Mouse (Mus musculus) kidney, embryonic 16.5 days (tissue): ENCODE measurements around the gene Prkd1. TPM values are rescaled to one million over a fixed set of nuclear protein-coding genes. Genes with fewer than 3 reads are reported as not detected.

Source experiments
- ATAC-seq: fragments of 200-750 bp; cut with Nextera tagmentation; 2 replicates; pipeline ENCODE4 v1.8.0; 2017; ENCODE audit warnings: moderate TSS enrichment; ENCODE audit not compliant: low FRiP score, low TSS enrichment
- H3K27ac ChIP-seq: fragments of 300-500 bp; sonication (generic); 2 replicates; pipeline ENCODE4 v1.5.1; 2014; ENCODE audit warnings: low read length
- H3K27me3 ChIP-seq: fragments of 300-500 bp; sonication (generic); 2 replicates; pipeline ENCODE4 v1.6.1; 2014; ENCODE audit warnings: low read length, control low read depth, mixed read lengths; ENCODE audit not compliant: insufficient read depth
- H3K36me3 ChIP-seq: fragments of 300-500 bp; sonication (generic); 2 replicates; pipeline ENCODE4 v1.6.1; 2014; ENCODE audit warnings: low read length, control low read depth, mixed read lengths; ENCODE audit not compliant: insufficient read depth
- H3K4me1 ChIP-seq: fragments of 300-500 bp; sonication (generic); 2 replicates; pipeline ENCODE4 v1.6.1; 2014; ENCODE audit warnings: low read length, control low read depth, mixed read lengths; ENCODE audit not compliant: insufficient read depth
- H3K4me2 ChIP-seq: fragments of 300-500 bp; sonication (generic); replicated peaks from 2 replicates; pipeline ENCODE4 v1.6.1; 2014; ENCODE audit warnings: low read depth, low read length
- H3K4me3 ChIP-seq: fragments of 300-500 bp; sonication (generic); 2 replicates; pipeline ENCODE4 v1.5.1; 2014; ENCODE audit warnings: mild to moderate bottlenecking, low read length
- H3K9ac ChIP-seq: fragments of 300-500 bp; sonication (generic); replicated peaks from 2 replicates; pipeline ENCODE4 v1.6.1; 2014; ENCODE audit warnings: low read length
- H3K9me3 ChIP-seq: fragments of 300-500 bp; sonication (generic); 2 replicates; pipeline ENCODE4 v1.6.1; 2016; ENCODE audit warnings: low read length, control low read depth
- WGBS: fragments of 180-500 bp; shearing (Covaris S2); extraction: QIAGEN DNeasy Blood & Tissue Kit; methylation state at CpG from one replicate; pipeline ENCODE4 v1.1.7; 2014; 5-methylcytosine and 5-hydroxymethylcytosine counted together
- polyA plus RNA-seq: library from polyadenylated mRNA; unstranded; fragments of >200 nt; fragmentation: Nextera tagmentation; extraction: Ambion mirVana; gene quantifications from 2 replicates; pipeline ENCODE4 v1.2.1, GENCODE M21; 2015

The Prkd1 gene
- polyA plus RNA-seq, 1 experiment from 2014 or later, result 4.4 TPM

DNA sequence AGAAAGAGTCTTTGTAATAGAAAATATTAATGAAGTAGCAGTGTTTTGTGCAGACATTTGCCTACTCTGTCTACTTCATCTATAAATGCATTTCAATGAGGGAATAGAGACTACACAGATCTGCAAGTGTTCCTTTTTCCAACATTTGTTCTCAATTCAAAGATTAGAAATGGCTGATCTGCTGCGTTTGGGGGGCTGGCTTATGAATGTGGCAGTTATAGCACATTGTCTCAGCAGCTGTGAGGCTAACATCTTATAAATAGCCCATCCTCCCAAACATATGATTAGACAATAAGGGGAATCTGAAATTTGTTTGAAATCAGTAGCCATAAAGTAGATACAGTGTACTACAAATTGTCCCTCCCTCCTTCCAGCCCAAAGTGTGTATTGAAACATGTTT, 83.7 kb downstream of the Prkd1 start:
- 78% methylated on average over 1 of the region's 1 CpGs for WGBS
- no peak for ATAC-seq
- Histone ChIP-seq H3K9ac (no peak overlapping the region), H3K27me3 (no peaks in the 10 kb centered on the region), H3K4me1 (no peaks in the 10 kb centered on the region), H3K9me3 (no peaks in the 10 kb centered on the region), H3K4me2 (no peak overlapping the region), H3K27ac (no peak overlapping the region), H3K36me3 (no peaks in the 10 kb centered on the region), H3K4me3 (no peak overlapping the region)

DNA sequence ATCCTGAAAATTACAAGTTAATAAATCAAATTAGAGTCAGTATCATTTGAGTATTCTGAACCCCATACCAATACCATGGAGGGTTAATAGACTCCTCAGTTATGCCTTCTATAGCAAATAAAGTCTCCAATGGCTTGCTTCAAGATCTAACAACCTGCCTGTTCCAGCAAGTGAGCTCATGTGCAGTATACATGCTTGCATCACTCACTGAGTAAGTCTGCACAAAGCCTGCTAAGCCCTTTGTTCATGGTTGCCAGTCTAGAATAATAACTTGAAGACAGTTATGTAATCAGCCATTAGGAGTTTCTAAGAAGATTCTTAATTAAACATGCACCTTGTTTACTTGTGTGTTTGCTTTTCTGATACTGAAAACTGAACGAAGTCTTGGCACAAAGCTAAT, 88.4 kb downstream of the Prkd1 start:
- 76% methylated on average over 1 of the region's 1 CpGs for WGBS

DNA sequence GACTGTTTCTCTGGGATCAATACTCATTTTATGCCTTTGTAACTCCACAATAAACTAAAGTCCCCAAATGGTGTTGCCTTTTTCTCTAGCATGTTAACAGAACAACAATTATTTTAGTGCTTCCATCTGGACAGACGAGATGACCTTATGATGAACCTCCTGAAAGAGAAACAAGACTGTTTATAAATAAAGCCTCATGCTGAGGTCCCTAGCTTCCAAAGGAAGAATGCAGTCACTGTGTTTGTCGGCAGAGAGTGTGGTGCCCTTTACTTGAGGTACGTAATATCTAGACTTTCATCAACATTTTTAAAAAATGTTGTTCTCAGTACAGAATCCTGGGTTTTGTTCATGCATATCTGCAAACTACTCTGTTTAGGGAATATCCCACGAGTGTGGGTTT, 90.7 kb downstream of the Prkd1 start:
- Histone ChIP-seq H3K36me3 (no peaks in the 10 kb centered on the region), H3K4me2 (no peak overlapping the region), H3K9ac (no peak overlapping the region), H3K4me1 (0 out of 2 replicates have a peak, but pooled peaks cover 3% of the 10 kb centered on the region), H3K27ac (no peak overlapping the region), H3K9me3 (no peaks in the 10 kb centered on the region), H3K4me3 (no peak overlapping the region), H3K27me3 (no peaks in the 10 kb centered on the region)
- no peak for ATAC-seq
- 35% methylated on average over 4 of the region's 4 CpGs for WGBS

More for the DNA sequence above, 88.4 kb downstream of the Prkd1 start:
- H3K9me3 ChIP-seq, result no peaks in the 10 kb centered on the region
- 0 out of 2 replicates have a peak, but pooled peaks cover 3% of the 10 kb centered on the region for H3K4me1 ChIP-seq
- H3K4me3 ChIP-seq, result no peak overlapping the region
- no peaks in the 10 kb centered on the region for H3K27me3 ChIP-seq
- no peaks in the 10 kb centered on the region for H3K36me3 ChIP-seq
- H3K9ac ChIP-seq, result no peak overlapping the region
- H3K4me2 ChIP-seq, result no peak overlapping the region
- ATAC-seq, result no peak
- H3K27ac ChIP-seq, result no peak overlapping the region

DNA sequence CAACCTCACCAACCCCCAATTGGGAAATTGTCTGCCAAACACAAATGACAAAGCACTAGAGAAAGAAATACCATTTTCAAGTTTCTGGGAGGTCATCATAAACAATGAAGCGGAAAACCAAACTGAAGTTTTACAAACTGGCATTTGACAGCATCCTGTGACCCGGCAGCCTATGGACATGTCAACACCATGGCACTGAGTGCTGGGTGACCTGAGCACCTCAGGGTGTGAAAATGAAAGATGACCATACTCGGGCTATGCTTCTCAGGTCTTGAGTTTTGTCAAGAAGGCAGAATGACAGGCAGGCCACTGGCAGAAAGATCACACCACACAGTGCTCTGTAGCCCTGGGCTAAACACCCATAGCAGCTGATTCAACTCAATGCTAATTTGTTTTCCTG, 94.7 kb downstream of the Prkd1 start:
- no peaks in the 10 kb centered on the region for H3K27me3 ChIP-seq
- H3K4me3 ChIP-seq, result no peak overlapping the region
- no peak overlapping the region for H3K27ac ChIP-seq
- H3K36me3 ChIP-seq, result no peaks in the 10 kb centered on the region
- H3K4me2 ChIP-seq, result no peak overlapping the region
- H3K9me3 ChIP-seq, result no peaks in the 10 kb centered on the region
- H3K9ac ChIP-seq, result no peak overlapping the region
- 0 out of 2 replicates have a peak, but pooled peaks cover 3% of the 10 kb centered on the region for H3K4me1 ChIP-seq
- no peak for ATAC-seq
- WGBS, result 38% methylated on average over 3 of the region's 3 CpGs

- Histone ChIP-seq H3K9ac (no peak overlapping the region), H3K9me3 (no peaks in the 10 kb centered on the region), H3K27me3 (no peaks in the 10 kb centered on the region), H3K27ac (no peak overlapping the region), H3K4me2 (no peak overlapping the region), H3K4me1 (no peaks in the 10 kb centered on the region), H3K4me3 (no peak overlapping the region), H3K36me3 (no peaks in the 10 kb centered on the region)
- no peak for ATAC-seq
- WGBS, result 84% methylated on average over 8 of the region's 8 CpGs
Measured at GRCm38 (mm10) chr12:50549860-50550555, 98.9 kb downstream of the Prkd1 start.

GRCm38 (mm10) chr12:50546394-50546793, 102.5 kb downstream of the Prkd1 start:
- H3K4me1 ChIP-seq, result no peaks in the 10 kb centered on the region
- no peaks in the 10 kb centered on the region for H3K36me3 ChIP-seq
- no peak overlapping the region for H3K4me2 ChIP-seq
- WGBS, result 91% methylated on average over 5 of the region's 5 CpGs
- H3K9ac ChIP-seq, result no peak overlapping the region
- no peaks in the 10 kb centered on the region for H3K27me3 ChIP-seq
- no peak overlapping the region for H3K4me3 ChIP-seq
- H3K9me3 ChIP-seq, result no peaks in the 10 kb centered on the region
- H3K27ac ChIP-seq, result no peak overlapping the region
- ATAC-seq, result no peak

- H3K4me1 ChIP-seq, result no peaks in the 10 kb centered on the region
Measured at GRCm38 (mm10) chr12:50545610-50545919, 103.3 kb downstream of the Prkd1 start.

GRCm38 (mm10) chr12:50544855-50545609, 103.9 kb downstream of the Prkd1 start:
- Histone ChIP-seq H3K36me3 (no peaks in the 10 kb centered on the region), H3K27me3 (no peaks in the 10 kb centered on the region), H3K4me3 (no peak overlapping the region), H3K27ac (no peak overlapping the region), H3K9ac (no peak overlapping the region), H3K9me3 (no peaks in the 10 kb centered on the region), H3K4me1 (no peaks in the 10 kb centered on the region), H3K4me2 (no peak overlapping the region)
- no peak for ATAC-seq
- 54% methylated on average over 8 of the region's 8 CpGs for WGBS

More at GRCm38 (mm10) chr12:50545610-50545919, 103.3 kb downstream of the Prkd1 start:
- H3K4me3 ChIP-seq, result no peak overlapping the region
- no peaks in the 10 kb centered on the region for H3K36me3 ChIP-seq
- no peak overlapping the region for H3K9ac ChIP-seq
- H3K4me2 ChIP-seq, result no peak overlapping the region
- no peaks in the 10 kb centered on the region for H3K9me3 ChIP-seq
- no peak overlapping the region for H3K27ac ChIP-seq
- no peaks in the 10 kb centered on the region for H3K27me3 ChIP-seq
- 64% methylated on average over 5 of the region's 5 CpGs for WGBS
- ATAC-seq, result no peak

DNA sequence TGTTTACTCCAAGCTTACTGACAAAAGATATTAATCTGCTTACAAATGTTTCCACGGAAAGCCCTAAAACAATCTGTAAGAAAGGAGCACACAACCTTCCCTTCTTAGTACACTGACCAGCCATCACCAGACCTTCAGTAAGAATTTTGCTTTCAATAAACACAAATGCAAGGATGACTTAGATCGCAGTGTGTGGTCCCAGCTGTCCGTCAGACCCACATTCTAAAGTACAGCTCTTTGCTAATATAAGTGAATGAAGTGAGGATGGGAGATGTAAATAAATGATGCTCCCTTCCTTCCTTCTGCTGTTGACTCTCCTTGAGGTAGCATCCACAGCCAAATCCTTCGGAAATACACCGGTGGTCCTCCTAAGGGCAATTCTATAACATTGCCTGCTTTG, 108.1 kb downstream of the Prkd1 start:
- no peak overlapping the region for H3K9ac ChIP-seq
- H3K4me2 ChIP-seq, result no peak overlapping the region
- no peak overlapping the region for H3K4me3 ChIP-seq
- no peak for ATAC-seq
- no peaks in the 10 kb centered on the region for H3K36me3 ChIP-seq
- H3K4me1 ChIP-seq, result no peaks in the 10 kb centered on the region
- H3K27me3 ChIP-seq, result no peaks in the 10 kb centered on the region
- no peaks in the 10 kb centered on the region for H3K9me3 ChIP-seq
- H3K27ac ChIP-seq, result no peak overlapping the region
- WGBS, result 87% methylated on average over 5 of the region's 5 CpGs

DNA sequence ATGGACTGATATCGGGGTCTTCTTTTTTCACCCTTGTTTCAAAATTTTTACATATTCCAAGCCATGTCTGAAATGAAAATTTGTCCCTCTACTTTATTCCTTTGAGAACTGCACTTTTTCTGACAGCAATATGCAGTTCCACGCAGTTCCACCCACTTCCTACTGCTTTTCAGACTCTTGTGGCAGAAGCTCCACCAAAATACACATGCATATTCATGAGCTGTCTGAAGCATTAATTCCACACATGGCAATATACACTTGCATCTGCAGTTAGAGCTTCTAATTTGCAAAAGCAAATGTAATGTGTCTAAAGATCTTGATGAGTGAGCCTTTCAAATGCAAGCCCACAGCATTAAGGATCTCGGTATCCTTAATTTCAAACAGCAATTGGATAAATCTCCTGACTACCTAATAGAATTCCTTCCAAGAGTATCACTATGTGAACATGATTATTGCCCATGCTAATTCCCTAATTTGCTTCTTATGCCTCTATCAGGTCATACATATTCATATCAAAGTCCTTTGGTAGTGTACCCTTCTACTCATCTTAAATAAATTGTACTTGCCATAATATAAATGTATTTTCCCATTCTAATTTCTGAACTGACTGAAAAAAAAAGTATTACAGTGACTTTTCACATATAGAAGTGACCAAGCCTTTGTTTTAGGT, 110.5 kb downstream of the Prkd1 start:
- no peak for ATAC-seq
- H3K4me1 ChIP-seq, result no peaks in the 10 kb centered on the region
- H3K9ac ChIP-seq, result no peak overlapping the region
- H3K27ac ChIP-seq, result no peak overlapping the region
- 95% methylated on average over 3 of the region's 3 CpGs for WGBS
- H3K36me3 ChIP-seq, result no peaks in the 10 kb centered on the region
- no peaks in the 10 kb centered on the region for H3K9me3 ChIP-seq
- H3K4me3 ChIP-seq, result no peak overlapping the region
- H3K4me2 ChIP-seq, result no peak overlapping the region
- no peaks in the 10 kb centered on the region for H3K27me3 ChIP-seq
